Mouse (Mus musculus) heart, embryonic 14.5 days (tissue): Measurements from ENCODE around the gene Plk1. TPM values are rescaled to one million over a fixed set of nuclear protein-coding genes. Genes with fewer than 3 reads are reported as not detected.

Source experiments
- ATAC-seq: fragments of 200-750 bp; cut with Nextera tagmentation; 2 replicates; pipeline ENCODE4 v1.8.0; 2017; ENCODE audit warnings: low read depth, moderate TSS enrichment; ENCODE audit not compliant: insufficient number of reproducible peaks, insufficient read depth, low FRiP score
- H3K27ac ChIP-seq, 2 experiments: fragments of 200-500 bp in 1 of 2; fragments of 300-500 bp in 1 of 2; sonication (generic) in 1 of 2; replicated peaks in 1 of 2; 2 replicates each; pipeline ENCODE4 v1.5.1; 2012 to 2014; ENCODE audit warnings: low read depth in 2 of 2, low read length in 2 of 2, control low read depth in 1 of 2, mild to moderate bottlenecking in 1 of 2, mixed read lengths in 1 of 2; ENCODE audit not compliant: control insufficient read depth in 1 of 2, insufficient read depth in 1 of 2
- H3K27me3 ChIP-seq: fragments of 300-500 bp; sonication (generic); 2 replicates; pipeline ENCODE4 v1.6.1; 2014; ENCODE audit warnings: mild to moderate bottlenecking, low read length, control low read depth; ENCODE audit not compliant: control insufficient read depth, insufficient read depth
- H3K36me3 ChIP-seq: fragments of 300-500 bp; sonication (generic); 2 replicates; pipeline ENCODE4 v1.6.1; 2014; ENCODE audit warnings: mild to moderate bottlenecking, control low read depth, low read length, mixed read lengths; ENCODE audit not compliant: control insufficient read depth, insufficient read depth
- H3K4me1 ChIP-seq, 2 experiments: fragments of 200-500 bp in 1 of 2; fragments of 300-500 bp in 1 of 2; sonication (generic) in 1 of 2; 2 replicates each; pipeline ENCODE4 v1.6.1; 2012 to 2014; ENCODE audit warnings: low read length in 2 of 2, control low read depth in 1 of 2, mixed read lengths in 1 of 2; ENCODE audit not compliant: control insufficient read depth in 2 of 2, insufficient read depth in 2 of 2
- H3K4me2 ChIP-seq: fragments of 300-500 bp; sonication (generic); 2 replicates; pipeline ENCODE4 v1.6.1; 2014; ENCODE audit warnings: mild to moderate bottlenecking, low read length
- H3K4me3 ChIP-seq, 2 experiments: fragments of 200-500 bp in 1 of 2; fragments of 300-500 bp in 1 of 2; sonication (generic) in 1 of 2; 2 replicates each; pipeline ENCODE4 v1.5.1; 2012 to 2014; ENCODE audit warnings: low read length in 2 of 2, mild to moderate bottlenecking in 2 of 2, control low read depth in 1 of 2, low read depth in 1 of 2, moderate library complexity in 1 of 2; ENCODE audit not compliant: control insufficient read depth in 1 of 2, insufficient read depth in 1 of 2
- H3K9ac ChIP-seq: fragments of 300-500 bp; sonication (generic); 2 replicates; pipeline ENCODE4 v1.6.1; 2014; ENCODE audit warnings: mild to moderate bottlenecking, low read length
- H3K9me3 ChIP-seq: fragments of 300-500 bp; sonication (generic); 2 replicates; pipeline ENCODE4 v1.6.1; 2016; ENCODE audit warnings: low read length, control low read depth; ENCODE audit not compliant: control insufficient read depth
- WGBS: fragments of 180-500 bp; shearing (Covaris S2); extraction: QIAGEN DNeasy Blood & Tissue Kit; methylation state at CpG from one replicate; pipeline ENCODE4 v1.1.7; 2014; 5-methylcytosine and 5-hydroxymethylcytosine counted together
- polyA plus RNA-seq: library from polyadenylated mRNA; unstranded; fragments of >200 nt; fragmentation: Nextera tagmentation; extraction: Ambion mirVana; gene quantifications from 2 replicates; pipeline ENCODE4 v1.2.1, GENCODE M21; 2014

Gene Plk1
- polyA plus RNA-seq, 1 experiment from 2014 or later, result 64.1 TPM

GRCm38 (mm10) chr7:122219315-122219801 lies 60.1 kb downstream of the Plk1 start, which contains the start of gene Chp2:
Gene Chp2 (plus strand): TSS chr7:122219496.
- Histone ChIP-seq H3K27ac (no peak within 1 kb of the TSS), H3K9me3 (0 out of 2 replicates have a peak, but pooled peaks cover 3% of the 10 kb centered on the region), H3K4me2 (peak within 1 kb of the TSS; percentile 64), H3K4me3 (peak within 1 kb of the TSS; percentile 24 to 32), H3K36me3 (no peaks in the 10 kb centered on the region), H3K9ac (peak within 1 kb of the TSS; percentile 38; the same call in 1 of the 2 replicates), H3K4me1 (peaks cover 0 to 5% of the 10 kb centered on the region in 2 experiments; a peak in 1 of 4 replicates), H3K27me3 (0 out of 2 replicates have a peak, but pooled peaks cover 4% of the 10 kb centered on the region)
- WGBS, result 15% methylated on average over 20 of the region's 20 CpGs
- ATAC-seq, result peak; percentile 57; the same call in 1 of the 2 replicates

Other genes with a start within 250 kb of the Plk1 start
- gene Cog7, start 177.7 kb upstream of the Plk1 start, polyA plus RNA-seq, result 18.3 and 19.2 TPM in 2 replicates
- 66.3 and 77.8 TPM in 2 replicates for gene Gga2, start 138.2 kb upstream of the Plk1 start, polyA plus RNA-seq
- 66.4 TPM in 2 replicates for gene Ubfd1, start 92.3 kb upstream of the Plk1 start, polyA plus RNA-seq
- 39.3 and 41.9 TPM in 2 replicates for gene Ears2, start 92.2 kb upstream of the Plk1 start, polyA plus RNA-seq
- gene Ndufab1, start 57.6 kb upstream of the Plk1 start, polyA plus RNA-seq, result 1,545 and 1,597 TPM in 2 replicates
- 7.6 and 7.7 TPM in 2 replicates for gene Palb2, start 26.5 kb upstream of the Plk1 start, polyA plus RNA-seq
- gene Dctn5, start 26.4 kb upstream of the Plk1 start, polyA plus RNA-seq, result 73.3 and 74.6 TPM in 2 replicates
- gene Ern2, start 26.8 kb downstream of the Plk1 start, polyA plus RNA-seq, result not detected in 2 replicates
- gene Chp2, start 60.1 kb downstream of the Plk1 start, polyA plus RNA-seq, result 0.23 and 1.00 TPM in 2 replicates
- gene Prkcb, start 129.3 kb downstream of the Plk1 start, polyA plus RNA-seq, result 5.8 and 6.7 TPM in 2 replicates